Mouse (Mus musculus) lung, postnatal 0 days (tissue): ENCODE results near the gene Fto.
A peak's percentile ranks its signal among the peaks of the same experiment; 100 is the strongest.

Experiments used
- CTCF ChIP-seq: IDR thresholded peaks from 2 replicates; pipeline ENCODE4 v1.5.1; 2016; ENCODE audit warnings: antibody characterized with exemption, mild to moderate bottlenecking
- EP300 ChIP-seq: IDR thresholded peaks from 2 replicates; pipeline ENCODE4 v1.6.1; 2016; ENCODE audit warnings: antibody characterized with exemption, mild to moderate bottlenecking, control low read depth

DNA sequence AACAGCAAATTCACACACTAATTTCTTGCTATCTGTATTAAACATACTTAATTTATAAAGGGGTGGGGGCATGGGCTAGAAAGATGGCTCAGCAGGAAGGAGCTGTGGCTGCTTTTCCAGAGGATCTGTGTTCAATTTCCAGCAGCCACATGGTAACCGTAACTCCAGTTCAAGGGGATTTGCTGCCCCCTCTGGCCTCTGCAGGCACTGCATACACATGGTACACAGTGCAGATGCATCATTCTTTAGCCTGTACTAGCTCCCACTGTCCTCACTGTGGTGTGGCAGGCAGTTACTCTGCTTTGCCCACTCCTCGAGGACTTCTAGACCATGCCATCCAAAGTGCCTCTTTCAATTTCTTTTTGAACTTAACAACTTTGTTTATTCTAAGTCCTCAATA, 37.0 kb upstream of the Fto start:
- TF ChIP-seq CTCF, result peak; percentile 39
- TF ChIP-seq EP300, result no peak
